Mouse (Mus musculus) ES-Bruce4 (cell line): ENCODE results near the gene Ptprt.

Experiments used
- CTCF ChIP-seq: IDR thresholded peaks from one replicate; pipeline ENCODE4 v1.8.1; 2011; ENCODE audit warnings: low read depth, low read length
- EP300 ChIP-seq: IDR thresholded peaks from 2 replicates; pipeline ENCODE4 v1.6.1; 2011; ENCODE audit warnings: low read depth, low read length; ENCODE audit not compliant: insufficient read depth
- POLR2A ChIP-seq: IDR thresholded peaks from one replicate; pipeline ENCODE4 v1.8.1; 2011; ENCODE audit warnings: low read length; ENCODE audit not compliant: insufficient read depth

DNA sequence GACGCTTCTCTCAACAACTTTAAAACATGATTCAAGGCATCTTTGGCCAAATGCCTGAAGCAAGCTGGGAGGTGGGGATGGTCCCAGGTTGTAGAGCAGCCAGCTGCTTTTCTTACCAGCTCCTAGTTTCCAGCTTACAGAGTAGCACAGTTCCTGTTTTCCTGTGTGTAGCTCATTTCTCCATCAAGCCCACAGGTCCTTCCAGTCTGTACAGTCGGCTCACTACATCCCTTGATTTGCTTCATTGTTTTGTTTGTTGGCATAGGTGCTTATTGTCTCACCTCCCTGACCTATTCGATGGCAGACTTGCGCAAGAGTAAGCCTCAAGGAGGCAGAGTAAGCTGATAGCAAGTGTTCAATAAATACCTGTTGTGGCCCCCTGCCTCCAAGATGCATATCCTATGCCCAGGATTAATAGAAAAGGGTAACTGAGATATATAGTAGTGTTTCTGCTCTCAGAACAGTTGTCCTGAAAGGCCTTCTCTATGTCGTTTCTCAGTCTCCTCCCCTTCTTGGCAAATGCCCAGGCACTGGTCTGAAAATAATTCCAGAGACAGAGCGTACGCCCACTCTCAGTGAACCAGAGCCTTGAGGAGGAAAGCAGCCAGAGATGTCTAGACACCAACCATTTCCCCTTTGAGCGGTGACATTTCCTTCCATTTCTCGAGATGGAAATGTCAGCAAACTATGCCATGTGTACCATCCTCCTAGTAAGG, 852.7 kb downstream of the Ptprt start:
- TF ChIP-seq CTCF (no peak), POLR2A (no peak), EP300 (no peak)
